Comparison of ENCODE assay signal across 15 mouse cellular contexts in genomic region chrX:94731596-94731995, GRCm38 (mm10).
"Had no signal": no experiment of that assay in that cellular context is flagged by ENCODE, and none has a peak within 500 bp of the region (broad histone marks: within the 10 kb centered on the region; RNA-seq: fewer than 3 reads in every experiment).

No protein-coding gene starts in this region.

- H3K4me1 ChIP-seq: limb, embryonic 12.5 days; liver, embryonic 13.5 days; lung, embryonic 15.5 days; midbrain, embryonic 13.5 days; neural tube, embryonic 15.5 days had no signal

- H3K36me3 ChIP-seq: limb, embryonic 12.5 days; liver, embryonic 13.5 days; lung, embryonic 15.5 days; midbrain, embryonic 13.5 days; neural tube, embryonic 15.5 days had no signal

- H3K27ac ChIP-seq: limb, embryonic 12.5 days; liver, embryonic 13.5 days; lung, embryonic 15.5 days; macrophage; midbrain, embryonic 13.5 days; neural tube, embryonic 15.5 days; stomach, postnatal 0 days had no signal

- ATAC-seq: liver, postnatal 0 days; midbrain, embryonic 13.5 days had no signal

- H3K27me3 ChIP-seq: limb, embryonic 12.5 days; liver, embryonic 13.5 days; lung, embryonic 15.5 days; midbrain, embryonic 13.5 days; neural tube, embryonic 15.5 days had no signal

- DNase-seq: kidney, postnatal 25 days; layer of hippocampus, postnatal 36 days; liver; liver, embryonic 13.5 days; liver, postnatal 0 days; lung, postnatal 14 days; spleen, adult 18-20 months; thymus, postnatal 4 days had no signal

- H3K4me3 ChIP-seq: limb, embryonic 12.5 days; liver, embryonic 13.5 days; lung, embryonic 15.5 days; midbrain, embryonic 13.5 days; myocyte; neural tube, embryonic 15.5 days had no signal

- H3K9me3 ChIP-seq: limb, embryonic 12.5 days; liver, embryonic 13.5 days; lung, embryonic 15.5 days; midbrain, embryonic 13.5 days; neural tube, embryonic 15.5 days had no signal
